Mouse (Mus musculus) retina, postnatal 1 day (tissue): Measurements from ENCODE around the gene Slc25a17.

Experiments used
- DNase-seq: peaks from one replicate; pipeline ENCODE4 v3.0.0-alpha.2; 2012

The Slc25a17 gene

GRCm38 (mm10) chr15:81352638-81353037, 8.0 kb downstream of the Slc25a17 start:
- peak; percentile 9 for DNase-seq

- DNase-seq: no peak
These were observed 10.2 kb downstream of the Slc25a17 start for GRCm38 (mm10) chr15:81350401-81350800.

- no peak for DNase-seq
These were observed 12.2 kb downstream of the Slc25a17 start for GRCm38 (mm10) chr15:81348366-81348765.

- DNase-seq: no peak
These were observed 13.1 kb downstream of the Slc25a17 start for GRCm38 (mm10) chr15:81347466-81347865.

GRCm38 (mm10) chr15:81341426-81341825, 19.2 kb downstream of the Slc25a17 start:
- no peak for DNase-seq

GRCm38 (mm10) chr15:81339158-81339557, 21.5 kb downstream of the Slc25a17 start:
- DNase-seq: no peak

GRCm38 (mm10) chr15:81336466-81336865, 24.1 kb downstream of the Slc25a17 start:
- no peak for DNase-seq

GRCm38 (mm10) chr15:81332517-81332916, 28.1 kb downstream of the Slc25a17 start:
- no peak for DNase-seq

- no peak for DNase-seq
These were observed 29.7 kb downstream of the Slc25a17 start for GRCm38 (mm10) chr15:81330816-81331433.

GRCm38 (mm10) chr15:81329721-81330369, 30.8 kb downstream of the Slc25a17 start:
- DNase-seq: no peak

- no peak for DNase-seq
These were observed 33.1 kb downstream of the Slc25a17 start for GRCm38 (mm10) chr15:81327501-81327900.

GRCm38 (mm10) chr15:81324979-81325378, 35.6 kb downstream of the Slc25a17 start:
- no peak for DNase-seq

- no peak for DNase-seq
These were observed 40.5 kb downstream of the Slc25a17 start for GRCm38 (mm10) chr15:81320137-81320536.

GRCm38 (mm10) chr15:81319462-81319861, 41.1 kb downstream of the Slc25a17 start:
- DNase-seq: no peak

GRCm38 (mm10) chr15:81313928-81314327, 46.7 kb downstream of the Slc25a17 start:
- no peak for DNase-seq

GRCm38 (mm10) chr15:81311026-81311425, 49.6 kb downstream of the Slc25a17 start:
- DNase-seq: peak; percentile 23

GRCm38 (mm10) chr15:81310353-81310752, 50.3 kb downstream of the Slc25a17 start:
- DNase-seq: no peak

- DNase-seq: no peak
These were observed 52.6 kb downstream of the Slc25a17 start for GRCm38 (mm10) chr15:81308038-81308437.

GRCm38 (mm10) chr15:81306501-81306900, 54.1 kb downstream of the Slc25a17 start:
- DNase-seq: no peak

GRCm38 (mm10) chr15:81305035-81305434, 55.6 kb downstream of the Slc25a17 start:
- DNase-seq: no peak

- no peak for DNase-seq
These were observed 56.6 kb downstream of the Slc25a17 start for GRCm38 (mm10) chr15:81304006-81304405.

GRCm38 (mm10) chr15:81302151-81302808, 58.3 kb downstream of the Slc25a17 start:
- peak; percentile 30 for DNase-seq

- no peak for DNase-seq
These were observed 59.2 kb downstream of the Slc25a17 start for GRCm38 (mm10) chr15:81301193-81302070.
